Mouse (Mus musculus) left cerebral cortex, postnatal 25 days (tissue): ENCODE data around the gene Prkcq. TPM values are rescaled to one million over a fixed set of nuclear protein-coding genes. Genes with fewer than 3 reads are reported as not detected.

ENCODE experiments used
- DNase-seq, 2 experiments: peaks; one replicate each; pipeline ENCODE4 v3.0.0; 2022; ENCODE audit warnings: low spot score in 2 of 2, mixed read lengths in 1 of 2
- intact Hi-C: fragments of 180-260 bp; cut with DNase I; formaldehyde crosslinking; loops from one replicate; pipeline ENCODE4 v1.15.1; 2025
- total RNA-seq, 2 experiments: library from RNA; stranded (reverse); gene quantifications; 2 replicates each; pipeline ENCODE4 v1.2.3; 2021

Gene Prkcq
- 1 to 10 TPM; 8.7 to 9.4 TPM for total RNA-seq

DNA sequence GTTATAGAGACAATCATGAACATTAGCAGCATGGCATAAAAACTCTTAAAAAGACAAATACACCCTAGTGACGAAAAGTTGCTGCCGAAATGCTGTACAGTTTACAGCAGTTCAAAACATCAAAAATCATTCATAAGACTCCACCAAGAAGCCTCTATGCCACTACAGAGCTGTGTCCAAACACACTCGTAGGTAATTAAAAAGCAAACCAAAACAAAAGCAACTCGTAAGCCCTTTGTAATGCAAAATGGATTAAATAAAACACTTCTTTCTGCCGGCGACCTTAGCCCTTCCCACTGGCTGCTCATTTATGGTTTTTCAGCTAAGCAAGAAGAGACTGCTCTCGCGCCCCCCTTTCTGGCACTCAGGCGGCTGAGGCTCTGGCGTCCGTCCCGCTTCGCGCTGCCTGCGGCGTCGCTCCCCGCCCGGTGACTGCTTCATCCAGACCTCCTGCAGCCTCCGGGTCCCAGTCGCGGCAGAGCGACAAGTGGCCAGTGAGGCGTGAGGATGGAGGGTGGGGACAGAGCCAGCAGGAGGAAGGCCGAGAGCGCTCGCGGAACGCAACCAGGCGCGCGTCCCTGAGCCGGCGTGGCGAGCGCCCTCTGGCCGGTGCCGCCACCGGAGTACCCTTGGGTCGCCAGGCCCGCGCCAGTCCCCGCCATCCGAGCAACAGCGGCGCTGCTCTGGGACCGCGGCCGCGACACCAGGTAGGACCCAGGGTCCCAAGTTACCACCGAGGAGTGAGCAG is at the start of gene Prkcq:
Gene Prkcq (plus strand): TSS at position 355 of the 748 bp plus-strand sequence.
- intact Hi-C loops = loop anchor here (5.0 kb wide), 1 partner anchor 85 kb away; no protein-coding TSS in a partner anchor
- peak; percentile 49 to 51 for DNase-seq

DNA sequence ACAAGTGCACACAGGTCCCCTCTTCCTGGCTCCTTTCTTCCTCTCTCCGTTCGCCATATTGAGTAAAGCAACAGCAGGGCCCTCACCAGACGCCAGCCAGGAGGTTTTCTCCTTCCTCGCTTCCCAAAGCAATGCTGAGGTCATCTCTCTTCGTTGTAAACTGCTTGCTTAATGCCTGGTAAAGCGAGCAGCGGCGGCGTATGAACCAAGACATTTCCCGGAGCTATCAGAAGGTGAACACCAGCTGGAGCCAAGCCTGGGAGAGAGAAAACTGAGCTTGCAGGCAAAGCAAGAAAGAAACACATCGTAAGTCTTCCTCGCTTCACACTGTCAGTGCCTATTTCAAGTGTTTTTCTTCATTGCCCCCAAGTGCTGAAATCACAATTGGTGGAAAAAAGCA is 41.0 kb upstream of the Prkcq start:
- intact Hi-C loops = no loop called here
- DNase-seq = no peak

DNA sequence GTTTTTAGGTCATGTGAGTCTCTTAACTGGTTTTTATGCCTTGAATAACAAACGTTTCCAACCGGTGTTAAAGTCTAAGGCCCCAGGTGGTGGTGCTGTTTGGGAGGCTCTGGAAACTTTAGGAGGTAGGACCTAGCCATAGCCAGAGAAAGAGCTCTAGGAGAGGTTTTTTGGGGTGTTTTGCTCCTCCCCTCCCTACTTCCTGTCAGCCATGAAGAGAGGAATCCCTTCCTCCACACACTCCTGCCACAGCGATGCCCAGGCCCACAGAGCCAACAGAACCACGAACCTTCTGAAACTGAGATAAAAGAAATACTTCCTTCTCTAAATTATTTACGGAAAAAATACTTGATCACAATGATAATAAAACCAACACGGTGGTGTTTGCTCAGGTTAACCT is 36.2 kb upstream of the Prkcq start:
- intact Hi-C loops = no loop called here

DNA sequence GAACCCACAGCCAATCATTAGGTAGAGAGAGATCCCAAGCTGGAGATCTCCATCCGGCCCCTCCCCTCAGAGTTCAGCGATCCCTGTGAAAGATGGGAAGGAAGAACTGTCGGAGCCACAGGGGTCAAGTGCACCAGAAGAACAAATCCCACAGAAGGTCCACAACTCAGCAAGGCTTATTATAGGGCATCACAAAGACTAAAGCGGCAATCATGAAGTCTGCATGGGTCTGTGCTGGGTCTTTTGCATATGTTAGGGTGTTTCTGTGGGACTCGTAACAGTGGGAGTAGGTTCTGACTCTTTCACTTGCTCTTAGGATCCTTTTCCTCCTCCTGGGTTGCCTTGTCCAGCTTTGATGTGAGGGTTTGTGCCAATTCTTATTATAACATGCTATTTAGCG is 33.8 kb upstream of the Prkcq start:
- intact Hi-C loops = no loop called here
- DNase-seq = no peak

More for the DNA sequence above, 36.2 kb upstream of the Prkcq start:
- no peak for DNase-seq

DNA sequence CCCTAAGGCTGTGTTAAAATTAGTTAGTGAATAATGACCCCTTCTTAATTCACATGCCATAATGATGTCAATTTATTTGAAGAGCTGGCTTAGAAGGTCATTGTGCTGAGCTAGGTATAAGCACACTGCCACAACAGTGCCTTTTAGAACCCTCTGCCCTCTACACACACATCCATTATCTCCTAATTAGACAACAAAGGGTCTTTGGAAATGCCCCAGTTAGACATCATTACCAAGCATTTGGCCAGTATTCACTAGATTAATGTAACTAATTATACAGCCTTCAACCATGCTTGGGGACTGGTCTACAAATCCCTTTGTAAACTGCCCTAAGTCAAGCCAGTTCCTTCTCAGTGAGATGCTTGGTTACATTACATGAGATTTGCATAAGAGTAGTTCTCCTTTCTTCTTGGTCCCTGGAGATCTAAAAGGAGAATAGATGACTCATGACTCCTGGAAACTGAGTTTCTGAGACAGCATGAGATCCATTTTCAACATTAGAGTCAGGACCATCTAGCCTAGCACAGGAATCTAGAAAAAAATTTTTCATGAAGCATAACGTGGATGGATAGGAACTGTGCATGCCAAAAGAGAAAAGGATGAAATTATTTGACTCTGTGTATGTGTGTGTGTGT is 32.3 kb upstream of the Prkcq start:
- peak in 1 of 2 experiments; percentile 33 for DNase-seq
- intact Hi-C loops = no loop called here

DNA sequence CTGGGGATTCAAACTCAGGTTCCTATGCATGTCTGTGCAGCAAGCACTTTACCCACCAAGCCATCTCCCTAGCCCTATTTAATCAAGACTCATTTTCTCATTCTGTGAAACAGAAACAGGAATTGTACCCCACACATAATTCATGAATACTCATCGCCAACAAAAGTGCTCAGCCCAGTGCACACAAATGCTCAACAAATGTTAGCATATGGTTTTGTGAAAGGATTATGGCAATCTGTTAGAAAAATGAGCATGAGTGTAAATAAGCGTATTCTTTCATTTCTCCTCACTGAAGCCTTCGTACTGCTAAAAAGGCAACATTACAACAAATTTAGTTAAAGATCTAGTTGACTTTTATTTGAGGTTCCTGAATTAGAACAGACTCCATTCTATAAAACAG is 31.5 kb upstream of the Prkcq start:
- peak in 1 of 2 experiments; percentile 19 for DNase-seq
- intact Hi-C loops = no loop called here

DNA sequence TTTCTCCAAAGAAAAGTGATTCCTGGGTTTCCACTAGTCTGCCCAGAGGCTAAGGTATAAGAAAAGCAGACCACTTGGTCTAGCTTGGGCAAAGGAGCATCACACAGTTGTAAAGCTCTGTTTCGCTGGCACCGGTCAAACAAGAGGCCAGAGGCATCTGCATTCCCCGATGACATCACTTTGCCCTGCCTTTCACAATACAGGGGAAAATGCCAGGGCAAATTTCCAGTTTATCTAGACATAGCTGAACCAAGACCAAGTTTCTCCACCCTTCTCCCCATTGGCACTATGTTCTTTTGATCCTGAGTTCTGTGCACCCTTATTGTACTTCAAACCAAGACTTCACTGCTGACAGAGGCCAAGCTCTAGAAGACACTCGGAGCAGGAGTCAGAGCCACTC is 22.8 kb upstream of the Prkcq start:
- intact Hi-C loops = no loop called here
- DNase-seq = no peak

DNA sequence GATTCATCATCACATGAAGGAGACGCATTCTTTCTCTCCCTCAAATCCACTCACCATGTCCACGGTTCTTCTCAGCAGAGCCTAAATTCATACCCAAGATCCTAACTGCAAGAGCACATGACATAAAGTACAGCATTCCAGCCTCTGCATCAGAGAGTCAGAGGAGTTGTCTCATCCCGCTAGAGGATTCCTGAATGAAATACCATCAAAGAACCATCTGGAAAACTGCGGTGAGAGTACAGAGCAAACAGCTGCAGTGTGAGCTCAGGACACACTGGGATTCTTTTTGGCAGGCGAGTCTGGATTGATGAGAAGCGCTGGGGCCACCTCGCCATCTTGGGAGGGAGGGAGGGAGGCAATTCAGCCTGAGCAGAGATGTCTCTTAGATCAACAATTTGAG is 20.9 kb upstream of the Prkcq start:
- no peak for DNase-seq
- intact Hi-C loops = no loop called here

DNA sequence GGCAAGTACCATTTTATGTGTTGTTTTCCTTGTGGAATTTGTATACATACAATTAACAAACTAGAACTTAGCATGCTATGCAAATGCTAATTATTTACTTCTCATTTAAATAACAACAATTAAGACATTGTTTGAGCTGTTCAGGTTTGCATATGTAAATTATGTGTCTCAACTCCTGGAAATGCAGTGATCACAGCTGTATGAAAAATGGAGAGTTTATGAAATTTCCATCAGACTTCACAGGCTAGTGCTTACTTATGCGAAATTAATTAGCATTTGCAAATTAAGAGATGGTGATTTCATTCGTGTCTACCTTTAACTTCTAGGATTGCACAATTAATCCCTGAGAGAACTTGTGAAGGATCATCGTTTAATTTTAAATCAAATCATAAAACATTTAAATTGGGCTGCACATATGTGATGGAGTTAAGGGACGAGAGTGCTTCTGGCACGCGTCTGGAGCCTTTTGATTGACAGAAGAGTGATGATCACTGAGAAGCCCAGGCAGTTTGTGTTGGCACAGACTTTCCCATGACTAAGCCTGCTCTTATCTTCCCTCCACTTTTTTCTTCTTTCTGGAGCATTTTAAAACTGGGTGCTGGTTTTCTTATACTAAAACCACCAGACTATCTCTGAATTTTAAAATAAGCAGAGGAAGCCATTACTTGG is 20.1 kb upstream of the Prkcq start:
- intact Hi-C loops = no loop called here
- no peak for DNase-seq

DNA sequence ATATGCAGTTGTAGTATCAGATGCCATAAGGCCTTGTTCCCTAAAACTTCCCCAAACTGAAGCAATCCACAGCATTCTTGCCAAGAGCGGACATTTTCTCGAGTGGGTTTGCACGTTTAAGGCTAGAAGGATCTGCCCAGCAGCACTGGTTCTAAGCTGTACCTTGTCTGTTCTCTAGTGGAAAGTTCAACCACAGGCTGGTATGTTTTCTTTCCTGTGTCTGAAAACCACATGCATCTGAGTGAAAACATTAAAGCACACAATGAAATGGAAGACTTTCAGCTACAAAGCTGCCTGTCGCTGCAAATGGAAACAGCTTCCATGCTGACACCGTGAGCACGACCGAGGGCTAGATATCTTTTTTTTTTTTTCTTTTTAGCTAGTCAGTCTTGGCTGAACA is 12.3 kb upstream of the Prkcq start:
- DNase-seq = no peak
- intact Hi-C loops = no loop called here

DNA sequence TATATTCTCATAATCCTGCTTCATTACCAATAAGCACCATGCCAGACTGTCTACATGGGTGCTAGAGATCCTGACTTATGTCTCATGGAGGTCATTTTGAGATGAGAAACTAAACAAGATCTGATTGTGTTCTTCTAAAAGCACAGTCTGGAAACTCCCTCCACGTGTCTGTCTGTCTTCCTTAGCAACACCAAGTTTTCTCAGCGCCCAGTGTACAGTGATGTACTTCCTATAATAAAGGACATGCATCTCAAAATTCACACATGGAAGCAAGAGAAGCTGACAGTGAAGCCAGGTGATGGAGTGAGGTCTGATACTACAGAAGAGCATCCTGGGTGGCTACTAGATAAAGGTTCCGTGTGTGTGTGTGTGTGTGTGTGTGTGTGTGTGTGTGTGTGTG is 11.2 kb upstream of the Prkcq start:
- intact Hi-C loops = no loop called here
- no peak for DNase-seq

DNA sequence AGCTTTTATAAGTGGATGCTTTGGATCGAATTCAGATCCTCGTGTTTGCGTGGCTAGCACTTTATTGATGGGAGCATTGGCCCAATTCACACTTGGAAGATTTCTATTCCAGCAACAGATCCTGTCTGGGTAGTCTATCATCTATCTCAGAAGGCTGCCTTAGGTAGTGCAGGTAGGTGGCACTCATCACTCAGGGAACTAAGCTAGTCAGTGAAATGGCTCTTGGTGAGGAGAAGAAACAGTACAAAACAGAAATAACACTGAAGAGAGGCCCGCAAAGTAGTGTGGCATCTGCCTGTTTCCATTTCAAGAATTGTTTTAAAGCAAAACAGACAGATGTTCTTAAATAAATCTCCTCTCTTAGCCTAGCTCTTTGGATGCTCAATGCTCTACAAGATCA is 10.6 kb upstream of the Prkcq start:
- DNase-seq = no peak
- intact Hi-C loops = no loop called here

DNA sequence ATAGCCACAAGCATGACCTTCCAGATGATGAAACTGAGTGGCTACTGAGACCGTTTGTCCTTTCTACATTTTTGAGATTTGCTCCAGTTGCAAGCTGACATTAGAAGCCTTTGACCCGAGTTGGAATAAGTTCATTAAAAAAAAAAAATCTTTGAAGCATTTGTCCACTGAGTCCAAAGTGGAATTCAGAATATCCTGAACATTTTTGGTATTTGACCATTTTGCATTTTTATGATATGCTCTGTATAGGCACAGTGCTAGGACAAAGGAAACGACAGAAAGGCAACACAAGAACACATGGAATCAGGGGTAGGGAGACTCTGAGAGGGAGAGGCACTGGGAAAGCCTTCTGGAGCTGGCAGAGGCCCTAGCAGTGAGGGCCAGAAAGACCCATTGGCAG is 9.2 kb upstream of the Prkcq start:
- no peak for DNase-seq
- intact Hi-C loops = no loop called here

DNA sequence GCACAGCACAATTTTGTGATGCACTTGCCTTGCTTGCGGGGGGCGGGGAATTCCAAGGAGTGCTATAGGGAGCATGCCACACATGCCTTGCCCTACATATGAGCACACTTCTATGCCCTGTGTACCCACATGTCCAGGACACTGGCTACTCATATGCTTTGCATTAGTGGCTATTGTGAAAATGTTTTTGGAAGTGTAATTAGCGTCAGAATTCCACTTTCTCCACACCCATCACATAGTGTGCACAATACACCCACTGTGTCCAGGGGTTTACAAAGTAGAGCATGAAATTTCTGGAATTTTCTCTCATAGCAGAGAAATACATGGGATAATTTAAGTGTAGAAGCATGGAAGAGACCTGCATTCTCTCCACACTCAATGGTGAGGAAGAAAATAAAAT is 7.7 kb upstream of the Prkcq start:
- DNase-seq = no peak
- intact Hi-C loops = no loop called here

DNA sequence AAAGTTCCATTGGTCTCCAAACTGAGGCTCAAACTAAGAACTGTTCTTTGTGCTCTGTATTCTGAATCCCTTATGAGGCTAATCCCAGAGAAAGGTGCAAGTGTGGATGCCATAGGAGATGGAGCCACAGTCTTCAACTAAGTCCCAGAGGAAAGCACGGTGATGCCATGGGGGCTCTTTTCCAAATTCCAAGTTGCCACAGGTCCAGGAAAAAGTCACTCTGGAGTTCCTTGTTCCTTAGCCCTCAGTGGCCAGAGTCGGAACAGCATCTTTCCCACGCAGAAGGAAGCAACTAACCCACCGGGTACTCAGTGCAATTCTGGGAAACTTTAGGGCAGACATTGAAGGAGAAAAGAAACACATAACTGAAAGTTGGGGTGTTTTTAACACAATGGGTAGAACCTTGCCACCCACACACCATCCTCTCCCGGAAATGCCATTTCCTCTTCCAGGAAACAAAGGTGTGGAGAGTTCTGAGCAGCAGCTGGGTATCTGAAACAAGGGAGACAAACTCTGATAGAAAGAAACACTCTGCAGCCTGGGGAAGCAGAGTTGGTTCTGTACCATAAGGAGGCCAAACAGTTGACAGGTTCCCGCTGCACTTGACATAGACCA is 2.1 kb upstream of the Prkcq start:
- intact Hi-C loops = loop anchor here (5.0 kb wide), 2 partner anchors 87 to 117 kb away; no protein-coding TSS in a partner anchor
- DNase-seq = no peak

DNA sequence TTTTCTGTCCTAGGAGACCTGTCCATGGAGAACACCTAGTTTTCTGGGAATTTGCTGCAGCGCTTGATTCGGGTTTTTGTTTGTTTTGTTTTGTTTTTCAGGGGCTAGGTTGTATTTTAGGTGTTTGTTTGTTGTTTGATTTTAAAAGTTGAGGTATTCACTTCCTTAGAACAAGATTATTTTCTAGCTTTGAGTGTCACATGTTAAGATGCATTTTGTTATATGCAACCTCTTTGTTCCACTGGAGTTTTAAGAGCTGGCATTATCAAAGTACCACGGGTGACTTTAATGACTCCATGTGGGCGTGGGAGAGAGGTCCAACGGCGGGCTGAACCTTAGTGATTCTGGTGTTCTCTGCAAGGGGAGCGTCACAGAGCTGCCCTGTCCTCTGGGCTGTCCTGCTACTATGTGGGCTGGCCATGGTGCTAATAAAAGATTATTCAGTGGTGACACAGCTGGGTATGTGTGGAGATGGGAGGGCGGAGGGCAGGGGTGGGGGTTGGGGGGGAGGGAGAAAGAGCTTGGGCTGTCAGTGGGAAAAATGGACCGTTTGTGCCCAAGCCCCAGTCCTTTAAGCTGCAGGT is 1.0 kb downstream of the Prkcq start:
- peak in 1 of 2 experiments; percentile 15 for DNase-seq
- intact Hi-C loops = loop anchor here (5.0 kb wide), 1 partner anchor 84 kb away; no protein-coding TSS in a partner anchor

DNA sequence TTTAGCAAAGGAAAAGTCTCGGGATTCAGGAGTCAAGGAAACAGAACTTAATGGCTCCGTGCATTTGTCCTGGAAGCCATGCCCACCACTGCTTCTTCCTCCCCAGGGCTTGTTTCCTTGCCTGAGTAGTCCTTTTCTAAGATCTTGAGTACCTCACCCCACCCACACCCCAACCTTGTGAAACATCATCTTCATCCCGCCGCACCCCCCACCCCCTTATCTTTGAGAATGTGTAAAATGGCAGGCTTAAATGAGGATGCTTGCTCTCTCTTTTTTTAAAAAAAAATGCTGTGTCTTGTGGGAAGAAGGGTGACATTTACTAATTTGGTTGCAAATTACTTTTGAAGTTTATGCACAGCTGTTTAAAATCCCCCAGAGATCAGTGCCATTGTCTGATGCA is 1.6 kb downstream of the Prkcq start:
- no peak for DNase-seq
- intact Hi-C loops = loop anchor here (5.0 kb wide), 1 partner anchor 84 kb away; no protein-coding TSS in a partner anchor

DNA sequence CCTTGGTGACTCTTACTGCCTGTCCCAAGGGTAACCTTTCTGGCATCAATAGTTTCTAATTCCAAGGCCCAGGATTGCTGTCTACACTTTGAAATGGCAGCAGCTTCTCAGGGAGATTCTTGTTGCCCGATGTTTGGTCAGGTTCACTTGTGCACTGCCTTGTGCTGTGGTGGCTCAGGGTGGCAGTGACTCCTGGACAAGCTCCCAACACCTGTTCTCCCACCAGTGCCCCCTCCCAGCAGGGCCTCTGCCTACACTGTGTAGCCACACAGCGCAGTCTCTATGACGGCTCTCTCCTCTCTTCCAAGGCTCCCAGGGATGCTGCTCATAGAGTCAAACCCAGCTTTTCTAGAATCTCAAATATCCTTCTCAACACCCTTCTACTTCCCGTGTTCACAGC is 2.2 kb downstream of the Prkcq start:
- intact Hi-C loops = loop anchor here (5.0 kb wide), 1 partner anchor 83 kb away; no protein-coding TSS in a partner anchor
- no peak for DNase-seq

DNA sequence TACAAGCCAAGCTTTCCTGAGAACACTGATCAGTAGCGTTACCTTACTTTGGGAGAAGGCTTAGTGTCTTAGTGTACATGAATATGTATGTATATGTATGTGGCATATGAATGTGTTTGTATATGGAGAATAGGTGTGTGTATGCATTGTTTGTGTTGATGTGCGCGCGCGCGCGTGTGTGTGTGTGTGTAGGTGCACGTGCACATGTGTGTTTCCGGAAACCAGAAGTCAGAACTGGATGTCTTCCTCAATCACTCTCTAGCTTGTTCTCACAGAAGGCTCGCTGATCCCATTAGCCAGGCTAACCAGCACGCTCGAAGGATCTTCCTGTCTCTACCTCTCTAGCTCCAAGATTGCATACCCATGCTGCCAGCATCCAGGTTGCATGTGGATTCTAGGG is 6.0 kb downstream of the Prkcq start:
- DNase-seq = no peak
- intact Hi-C loops = no loop called here

DNA sequence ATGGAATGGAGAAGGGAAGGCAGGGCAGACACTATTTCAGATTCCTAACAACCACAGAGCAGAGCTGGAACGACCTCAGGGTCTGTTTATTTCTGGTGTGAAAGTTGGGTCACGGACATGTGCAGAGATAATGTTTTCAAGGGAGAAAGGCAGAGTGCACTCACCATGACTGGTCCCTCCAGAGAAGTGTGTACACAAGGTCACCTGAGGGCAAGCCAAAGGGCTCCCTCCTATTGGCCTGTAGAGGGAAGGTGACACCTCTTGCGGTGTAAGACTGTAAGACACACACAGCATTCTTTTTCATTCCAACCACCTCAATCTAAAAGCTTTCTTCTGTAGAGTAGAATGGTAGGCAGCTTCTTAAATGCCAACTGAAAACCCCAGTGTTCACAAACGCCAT is 9.6 kb downstream of the Prkcq start:
- intact Hi-C loops = no loop called here
- no peak for DNase-seq
